Mouse (Mus musculus) midbrain, embryonic 14.5 days (tissue): ENCODE measurements at regions not wholly inside any gene's neighbourhood (a gene's known extent, or its start where the extent isn't known, plus 50 kb on each side); places are given as distances from the start of the nearest gene placed in this dataset.
"Not testable (repeated sequence)": the region's sequence is repeated elsewhere in the genome, so short reads cannot be mapped to it uniquely, and the experiment has no call there.

Experiments
- ATAC-seq: fragments of 200-750 bp; cut with Nextera tagmentation; 2 replicates; pipeline ENCODE4 v1.8.0; 2017; ENCODE audit warnings: moderate number of reproducible peaks, moderate library complexity; ENCODE audit not compliant: low FRiP score, low TSS enrichment
- DNase-seq: peaks from one replicate; pipeline ENCODE4 v3.0.0-alpha.2; 2015
- H3K27ac ChIP-seq: fragments of 300-500 bp; sonication (generic); replicated peaks from 2 replicates; pipeline ENCODE4 v1.5.1; 2014; ENCODE audit warnings: mild to moderate bottlenecking, low read depth, low read length, moderate library complexity
- H3K27me3 ChIP-seq: fragments of 300-500 bp; sonication (generic); 2 replicates; pipeline ENCODE4 v1.6.1; 2014; ENCODE audit warnings: low read length, control low read depth, mixed read lengths; ENCODE audit not compliant: control insufficient read depth, insufficient read depth
- H3K36me3 ChIP-seq: fragments of 300-500 bp; sonication (generic); 2 replicates; pipeline ENCODE4 v1.6.1; 2014; ENCODE audit warnings: low read length, control low read depth; ENCODE audit not compliant: control insufficient read depth, insufficient read depth
- H3K4me1 ChIP-seq: fragments of 300-500 bp; sonication (generic); 2 replicates; pipeline ENCODE4 v1.6.1; 2014; ENCODE audit warnings: mild to moderate bottlenecking, antibody characterized with exemption, low read length, control low read depth; ENCODE audit not compliant: control insufficient read depth, insufficient read depth
- H3K4me2 ChIP-seq: fragments of 300-500 bp; sonication (generic); 2 replicates; pipeline ENCODE4 v1.6.1; 2014; ENCODE audit warnings: mild to moderate bottlenecking, low read length, moderate library complexity
- H3K4me3 ChIP-seq: fragments of 300-500 bp; sonication (generic); replicated peaks from 2 replicates; pipeline ENCODE4 v1.5.1; 2014; ENCODE audit warnings: low read depth, low read length
- H3K9ac ChIP-seq: fragments of 300-500 bp; sonication (generic); replicated peaks from 2 replicates; pipeline ENCODE4 v1.6.1; 2014; ENCODE audit warnings: mild to moderate bottlenecking, low read length, moderate library complexity
- H3K9me3 ChIP-seq: fragments of 300-500 bp; sonication (generic); 2 replicates; pipeline ENCODE4 v1.6.1; 2016; ENCODE audit warnings: low read length, control low read depth, mixed read lengths; ENCODE audit not compliant: control insufficient read depth
- WGBS: fragments of 180-500 bp; shearing (Covaris S2); extraction: QIAGEN DNeasy Blood & Tissue Kit; methylation state at CpG from one replicate; pipeline ENCODE4 v1.1.7; 2014; 5-methylcytosine and 5-hydroxymethylcytosine counted together

DNA sequence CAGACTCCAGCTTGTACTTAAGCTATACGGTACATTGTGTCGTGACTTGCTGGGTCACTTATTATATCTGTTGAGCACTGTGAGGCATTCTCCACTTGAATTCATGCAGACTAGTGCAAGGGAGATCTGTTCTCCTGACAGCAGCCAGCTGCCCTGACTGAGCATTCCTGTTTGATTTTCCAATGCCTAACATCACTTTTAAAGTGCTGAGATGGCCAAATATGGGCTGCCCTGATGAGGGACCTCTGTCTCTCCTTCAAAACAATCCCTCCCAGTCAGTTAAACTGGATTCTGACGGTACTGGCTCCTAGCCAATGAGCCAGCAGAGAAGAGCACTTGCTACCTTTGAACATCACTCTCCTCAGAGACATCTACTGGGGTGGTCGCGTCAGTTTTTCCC lies 57.6 kb upstream of the Lekr1 start:
- no peak overlapping the region for H3K27ac ChIP-seq
- 71% methylated on average over 5 of the region's 5 CpGs for WGBS
- H3K27me3 ChIP-seq = no peaks in the 10 kb centered on the region
- H3K9me3 ChIP-seq = no peaks in the 10 kb centered on the region
- no peak overlapping the region for H3K4me3 ChIP-seq
- no peaks in the 10 kb centered on the region for H3K4me1 ChIP-seq
- DNase-seq = peak; percentile 21
- H3K36me3 ChIP-seq = no peaks in the 10 kb centered on the region
- no peak for ATAC-seq
- no peak overlapping the region for H3K4me2 ChIP-seq
- H3K9ac ChIP-seq = no peak overlapping the region

DNA sequence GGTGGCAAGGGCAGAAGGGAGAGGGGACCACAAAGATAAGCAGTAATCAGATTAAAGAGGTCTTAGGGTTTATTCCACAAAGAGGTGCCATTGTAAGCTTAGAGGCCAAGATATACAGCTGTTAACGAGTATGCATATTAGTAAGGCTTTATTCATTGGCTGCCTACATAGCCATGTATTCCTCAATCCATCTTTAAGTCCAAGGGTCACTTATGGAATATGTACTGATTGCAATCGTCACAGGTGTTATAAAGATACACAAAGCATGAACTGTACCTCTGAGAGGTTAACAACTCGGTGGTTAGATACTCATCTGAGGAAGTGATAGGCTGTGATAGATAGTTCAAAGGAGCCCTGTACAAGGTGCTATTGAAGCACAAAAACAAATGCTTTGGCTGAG lies 54.3 kb upstream of the Lekr1 start:
- Histone ChIP-seq H3K4me2 (no peak overlapping the region), H3K27ac (no peak overlapping the region), H3K9me3 (no peaks in the 10 kb centered on the region), H3K9ac (no peak overlapping the region), H3K27me3 (no peaks in the 10 kb centered on the region), H3K36me3 (no peaks in the 10 kb centered on the region), H3K4me3 (no peak overlapping the region), H3K4me1 (no peaks in the 10 kb centered on the region)
- WGBS = 84% methylated on average over 3 of the region's 3 CpGs
- ATAC-seq = no peak
- no peak for DNase-seq

DNA sequence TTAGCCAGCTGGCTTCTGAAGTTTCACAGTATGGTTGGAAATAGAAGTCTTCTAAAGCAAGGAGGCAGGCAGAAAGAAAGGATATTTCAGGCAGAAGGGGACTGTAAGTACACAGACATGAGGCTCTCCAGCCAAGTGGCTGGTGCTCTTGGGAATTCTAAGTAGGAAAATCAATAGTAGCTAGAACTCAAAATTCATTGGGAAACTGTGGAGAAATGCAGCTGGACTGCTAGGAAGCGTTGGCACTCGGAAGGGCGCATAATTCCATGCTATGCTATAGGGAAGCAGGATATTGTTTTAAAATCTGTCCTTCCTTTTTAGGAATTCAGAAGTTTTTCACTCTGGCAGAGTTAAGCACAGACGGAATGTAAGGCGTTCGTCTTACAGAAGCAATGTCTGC lies 53.6 kb upstream of the Lekr1 start:
- H3K4me3 ChIP-seq = no peak overlapping the region
- 55% methylated on average over 6 of the region's 6 CpGs for WGBS
- no peaks in the 10 kb centered on the region for H3K36me3 ChIP-seq
- no peak overlapping the region for H3K9ac ChIP-seq
- no peaks in the 10 kb centered on the region for H3K27me3 ChIP-seq
- H3K9me3 ChIP-seq = no peaks in the 10 kb centered on the region
- ATAC-seq = no peak
- H3K27ac ChIP-seq = no peak overlapping the region
- no peaks in the 10 kb centered on the region for H3K4me1 ChIP-seq
- peak; percentile 40 for DNase-seq
- no peak overlapping the region for H3K4me2 ChIP-seq

DNA sequence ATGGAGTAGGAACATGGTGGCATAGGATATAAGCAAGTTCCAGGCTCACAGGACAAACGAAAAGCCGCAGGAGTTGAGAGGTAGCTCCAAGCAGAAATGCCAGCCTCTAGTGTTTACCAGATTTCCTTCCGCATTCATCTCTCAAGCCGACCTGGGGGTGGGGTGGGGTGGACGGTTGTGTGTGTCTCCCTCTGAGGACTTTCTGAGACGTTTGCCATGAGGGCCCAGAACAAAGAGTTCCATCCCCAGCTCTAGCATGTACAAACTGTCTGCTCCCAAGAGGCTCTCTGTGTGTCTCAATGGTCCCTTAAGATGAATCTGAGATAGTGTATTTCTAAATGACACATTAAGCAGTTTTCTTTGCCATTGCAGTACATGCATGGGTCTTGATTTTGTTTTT lies 53.1 kb upstream of the Lekr1 start:
- H3K9me3 ChIP-seq = no peaks in the 10 kb centered on the region
- H3K4me1 ChIP-seq = no peaks in the 10 kb centered on the region
- DNase-seq (no peak), ATAC-seq (no peak)
- H3K4me3 ChIP-seq = no peak overlapping the region
- H3K4me2 ChIP-seq = no peak overlapping the region
- H3K36me3 ChIP-seq = no peaks in the 10 kb centered on the region
- no peak overlapping the region for H3K27ac ChIP-seq
- H3K9ac ChIP-seq = no peak overlapping the region
- no peaks in the 10 kb centered on the region for H3K27me3 ChIP-seq
- 59% methylated on average over 6 of the region's 6 CpGs for WGBS

DNA sequence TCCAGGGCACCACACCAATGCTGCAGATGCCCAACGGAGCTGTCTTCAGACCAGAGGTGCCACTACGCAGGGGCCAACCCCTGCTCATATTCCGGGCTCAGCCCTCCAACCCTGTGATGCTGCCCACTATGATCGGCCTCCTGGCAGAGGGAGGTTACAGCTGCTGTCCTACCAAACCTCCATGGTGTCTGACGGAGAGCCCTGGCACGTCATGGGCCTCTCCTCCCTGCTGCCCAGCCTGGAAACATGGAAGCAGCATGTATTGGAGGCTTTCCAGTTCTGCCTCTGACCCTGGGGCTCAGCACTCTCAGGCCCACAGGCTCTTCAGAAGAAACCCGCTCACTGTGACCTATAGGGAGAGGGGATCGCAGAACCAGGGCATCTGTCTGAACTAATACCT lies 51.1 kb upstream of the Lekr1 start:
- not testable (repeated sequence) for H3K36me3 ChIP-seq, H3K4me3 ChIP-seq, H3K9me3 ChIP-seq, H3K4me1 ChIP-seq, H3K27me3 ChIP-seq, H3K9ac ChIP-seq, H3K4me2 ChIP-seq, H3K27ac ChIP-seq, DNase-seq, ATAC-seq
- WGBS = 89% methylated on average over 8 of the region's 8 CpGs
